Mouse (Mus musculus) lung, adult 18-20 months (tissue): Measurements from ENCODE around the gene Dut.

ENCODE experiments used
- DNase-seq, 2 experiments: peaks; one replicate each; pipeline ENCODE4 v3.0.0; 2022; ENCODE audit warnings: mixed read lengths in 2 of 2

Dut gene

GRCm38 (mm10) chr2:125247108-125247961, at the start of gene Dut:
Gene Dut (plus strand): TSS chr2:125247190.
- DNase-seq: peak; percentile 95 to 96

DNA sequence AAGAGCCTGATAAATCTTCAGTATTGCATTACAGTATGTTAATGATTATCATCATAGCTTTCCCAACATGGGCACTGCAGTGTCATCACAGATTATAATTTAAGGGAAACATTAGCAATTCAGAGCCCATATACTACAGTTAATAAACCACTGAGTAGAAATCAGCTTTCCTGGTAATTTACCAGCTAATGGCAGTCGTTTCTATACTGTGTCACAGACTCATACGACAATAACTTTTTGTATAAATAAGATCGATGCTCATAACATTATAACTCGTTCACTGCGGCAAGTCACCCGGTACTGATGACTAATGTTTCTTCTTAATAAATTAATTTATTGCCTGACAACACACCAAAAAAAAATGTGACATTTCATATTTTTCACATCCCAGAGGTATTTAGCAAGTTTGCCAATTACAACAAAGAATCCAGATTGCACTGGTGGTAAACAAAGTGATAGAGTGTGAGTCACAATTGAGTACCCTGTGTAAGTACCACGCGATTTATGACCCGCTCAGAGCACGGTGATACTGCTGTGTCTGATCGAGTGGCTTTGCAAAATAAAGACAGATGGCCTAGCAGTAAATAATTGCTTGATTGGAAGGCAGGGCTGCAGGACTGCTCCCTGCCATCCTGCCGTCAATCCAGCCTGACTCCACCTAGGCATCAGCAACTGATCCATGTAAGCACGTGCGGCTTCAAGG, 37.9 kb upstream of the Dut start:
- no peak for DNase-seq

DNA sequence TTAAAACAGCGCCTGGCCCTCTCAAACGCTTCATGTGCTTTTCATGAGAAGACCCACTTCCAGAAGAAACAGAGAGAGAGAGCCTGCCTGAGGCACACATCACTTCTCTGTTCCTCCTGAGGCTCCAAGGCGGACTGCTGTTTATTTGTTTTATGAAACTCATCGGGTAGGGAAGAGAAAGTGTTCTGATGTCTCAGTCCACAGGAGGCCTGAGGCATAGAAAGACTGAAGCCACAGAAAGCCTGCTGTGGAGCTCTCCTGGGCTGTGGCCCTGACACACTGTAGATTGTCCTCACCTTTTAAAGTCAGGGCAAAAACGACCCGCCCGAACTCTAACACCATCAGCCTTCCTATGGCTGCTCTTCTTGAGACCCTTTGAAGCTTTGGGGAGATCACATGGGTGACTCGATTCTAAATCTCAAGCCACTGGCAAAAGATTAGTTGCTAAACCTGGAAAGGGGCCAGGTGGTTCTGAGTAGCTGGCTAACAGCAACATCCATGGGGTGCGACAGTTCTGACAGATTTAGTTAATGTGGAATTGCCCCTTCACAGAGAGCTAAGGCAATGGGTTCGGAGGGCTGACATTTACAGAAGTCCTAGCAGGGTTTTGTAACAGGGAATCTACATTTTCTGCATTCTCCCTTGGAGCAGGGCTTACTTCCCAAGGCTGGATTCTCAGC, 35.0 kb upstream of the Dut start:
- no peak for DNase-seq

DNA sequence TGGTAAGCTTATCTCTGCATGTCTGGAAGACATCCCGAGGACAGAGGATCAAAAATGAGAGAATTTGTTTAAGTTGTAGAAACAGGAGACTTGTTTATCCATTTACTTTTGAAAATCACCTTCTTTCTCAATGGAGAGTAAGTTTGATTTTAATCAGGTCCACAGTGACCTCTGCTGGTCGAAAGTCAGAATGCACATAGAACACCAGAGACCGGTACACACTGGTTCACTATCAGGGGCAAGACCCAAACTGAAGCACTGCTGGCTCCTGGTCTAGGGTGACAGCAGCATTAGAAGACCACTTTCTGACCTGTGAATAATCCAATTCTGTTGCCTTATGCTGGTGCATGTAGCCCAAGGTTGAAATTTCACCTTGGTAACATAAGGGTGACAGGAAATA, 32.4 kb upstream of the Dut start:
- peak; percentile 23 to 49 for DNase-seq

GRCm38 (mm10) chr2:125217286-125217685, 29.7 kb upstream of the Dut start:
- DNase-seq: no peak

- no peak for DNase-seq
Observed at GRCm38 (mm10) chr2:125218566-125218965, 28.4 kb upstream of the Dut start.

GRCm38 (mm10) chr2:125219268-125219667, 27.7 kb upstream of the Dut start:
- no peak for DNase-seq

DNA sequence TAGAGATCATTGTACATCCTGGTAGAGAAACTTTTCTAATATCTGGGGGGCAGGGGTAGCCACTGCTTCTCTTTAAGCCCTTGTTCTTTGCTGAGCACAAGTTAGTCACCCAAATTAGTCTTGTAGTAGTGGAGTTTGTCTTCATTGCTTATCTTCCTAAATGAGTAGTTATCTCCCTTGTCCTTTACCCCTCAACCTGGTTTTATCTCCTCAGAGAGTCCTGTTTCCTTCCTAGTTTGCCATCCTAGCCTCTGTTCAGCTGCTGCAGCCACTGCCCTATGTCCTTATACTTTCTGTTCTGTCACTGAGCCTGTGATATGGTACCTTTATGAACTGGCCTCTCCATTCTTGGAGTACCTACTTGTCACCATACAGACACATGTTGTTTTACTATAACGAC, 25.3 kb upstream of the Dut start:
- no peak for DNase-seq

DNA sequence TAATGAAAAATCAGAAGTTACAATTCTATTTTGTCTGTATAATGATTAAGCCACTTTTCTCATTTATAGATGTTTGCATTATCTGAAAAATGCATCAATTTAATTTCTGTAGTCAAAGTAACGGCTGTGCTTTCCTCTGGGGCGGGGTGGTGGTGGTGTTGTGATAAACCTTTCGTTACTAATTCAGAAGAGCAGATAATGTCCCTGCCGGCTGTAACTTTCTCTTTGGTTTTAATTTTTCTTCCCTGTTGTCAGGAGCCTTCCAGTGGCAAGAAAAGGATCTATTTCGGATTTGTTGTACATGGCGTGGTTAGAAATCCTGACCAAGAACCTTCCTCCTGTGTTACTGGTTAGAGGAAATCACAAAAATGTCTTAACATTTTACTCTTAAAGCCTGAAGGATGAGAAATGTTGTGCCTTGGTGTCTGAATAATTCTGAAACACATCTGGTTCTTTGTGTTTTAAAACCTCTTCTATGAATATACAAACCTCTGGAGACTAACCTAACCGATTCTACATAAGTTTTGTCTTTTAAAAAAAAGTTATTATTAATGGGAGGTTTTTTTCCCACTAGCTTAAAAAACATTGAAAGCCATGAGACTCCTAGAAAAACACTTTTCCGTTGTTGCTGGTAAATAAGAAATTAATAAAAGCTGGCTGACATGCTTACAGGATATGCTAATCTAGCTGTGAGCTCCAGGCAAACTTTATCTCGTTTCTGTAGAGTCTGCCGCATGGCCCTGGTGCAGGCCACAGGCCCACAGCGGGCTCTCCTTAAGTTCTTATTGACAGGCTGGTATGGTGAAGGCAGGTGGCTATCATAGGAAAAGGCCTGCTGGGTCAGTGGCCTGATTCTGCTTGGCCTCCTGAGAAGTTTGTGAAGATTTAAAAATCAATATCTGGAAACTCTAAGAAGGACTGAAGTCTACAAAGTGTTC, 18.2 kb upstream of the Dut start:
- no peak for DNase-seq

GRCm38 (mm10) chr2:125232183-125232582, 14.8 kb upstream of the Dut start:
- no peak for DNase-seq

DNA sequence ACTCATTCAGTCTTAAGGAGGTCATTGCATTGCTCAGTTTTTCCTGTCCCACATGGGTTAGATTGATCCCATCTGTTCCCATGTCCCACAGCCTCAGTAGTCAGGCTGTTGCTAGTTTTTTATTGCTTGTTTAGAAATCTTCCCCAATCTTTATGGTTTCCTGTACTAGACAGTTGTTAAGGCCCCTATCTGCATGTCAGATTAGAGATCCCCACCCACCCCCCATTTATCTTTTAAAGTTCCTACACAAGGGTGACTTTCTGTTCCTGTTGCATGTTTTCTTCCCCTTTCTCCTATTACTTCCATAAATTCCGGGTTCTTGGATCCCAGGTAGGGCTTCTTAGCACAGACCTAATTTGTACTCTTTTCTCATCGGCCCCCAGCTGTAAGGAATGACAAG, 13.5 kb upstream of the Dut start:
- no peak for DNase-seq

DNA sequence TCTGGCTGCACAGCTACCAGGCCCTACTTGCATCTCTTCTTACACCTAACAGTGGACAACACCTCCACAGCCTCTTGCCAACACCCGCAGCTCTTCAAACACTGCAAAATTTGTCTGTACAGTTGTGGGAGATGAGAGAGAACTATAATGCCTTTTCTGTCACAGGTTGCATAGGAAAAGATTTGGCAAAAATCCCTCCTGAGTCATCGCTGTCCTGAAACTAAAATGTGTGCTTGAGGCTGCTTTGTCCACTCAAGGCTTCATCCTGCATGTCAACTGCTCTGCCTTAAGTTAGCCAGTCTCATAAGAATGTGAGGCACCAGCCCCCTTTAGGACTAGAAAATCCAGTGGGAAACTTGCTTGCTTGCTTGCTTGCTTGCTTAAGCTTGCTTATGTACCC, 12.9 kb upstream of the Dut start:
- DNase-seq: no peak

- no peak for DNase-seq
Observed at GRCm38 (mm10) chr2:125245545-125246285, 1.3 kb upstream of the Dut start.

GRCm38 (mm10) chr2:125246669-125247068, 321 bp upstream of the Dut start:
- no peak for DNase-seq

DNA sequence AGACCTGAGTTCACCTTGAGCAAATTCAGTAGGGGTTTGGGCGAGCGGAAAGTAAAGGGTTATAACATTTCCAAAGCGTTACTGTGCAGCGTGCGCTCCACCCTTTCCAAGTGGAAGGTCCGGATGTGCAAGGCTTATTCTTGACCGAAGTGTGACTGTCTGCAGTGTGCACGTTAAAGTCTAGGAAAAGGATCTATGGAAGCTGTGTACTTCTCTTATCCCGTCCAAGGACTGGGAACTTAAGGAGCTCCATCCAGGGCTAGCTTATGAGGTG, 909 bp downstream of the Dut start:
- DNase-seq: no peak

DNA sequence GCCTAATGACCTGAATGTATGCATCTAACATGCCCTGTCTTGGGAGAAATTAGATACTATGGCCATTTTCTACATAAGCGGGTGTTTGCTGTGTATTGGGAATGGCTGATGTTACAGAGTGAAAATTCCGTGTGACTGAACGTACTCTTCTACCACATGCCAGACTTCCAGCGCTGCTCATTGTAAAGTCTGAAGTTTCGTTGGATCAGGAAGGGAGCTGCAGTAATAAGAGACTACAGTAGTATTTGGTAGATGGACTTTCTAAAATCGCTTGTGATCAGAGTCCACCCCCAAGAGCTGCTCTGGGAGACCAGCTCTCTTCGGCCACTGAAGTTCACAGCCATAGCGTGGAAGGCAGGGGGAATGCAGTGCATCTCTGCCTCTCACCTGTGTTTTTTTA, 1.3 kb downstream of the Dut start:
- no peak for DNase-seq

- no peak for DNase-seq
Observed at GRCm38 (mm10) chr2:125249339-125249738, 2.3 kb downstream of the Dut start.

GRCm38 (mm10) chr2:125249874-125250273, 2.9 kb downstream of the Dut start:
- no peak for DNase-seq

DNA sequence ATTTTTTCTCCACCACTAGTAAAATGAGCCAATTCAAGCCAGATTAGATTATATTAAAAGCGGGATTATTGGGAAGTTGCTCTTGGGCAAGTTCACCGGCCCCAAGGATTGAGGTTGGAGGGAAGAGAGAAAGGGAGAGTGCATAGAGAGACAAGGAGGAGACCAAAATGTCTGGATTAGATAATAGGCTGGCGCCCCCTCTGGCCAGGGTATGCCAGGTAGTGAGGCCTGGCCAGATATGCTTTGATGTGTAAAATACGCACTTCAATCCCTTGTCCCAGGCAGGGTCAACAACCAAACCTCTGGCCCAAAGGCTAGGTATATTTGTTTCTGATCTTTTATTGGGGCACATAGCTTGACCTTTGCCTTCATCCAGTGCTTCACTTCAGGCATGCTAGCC, 4.8 kb downstream of the Dut start:
- no peak for DNase-seq

GRCm38 (mm10) chr2:125252275-125252674, 5.3 kb downstream of the Dut start:
- peak; percentile 26 to 48 for DNase-seq

DNA sequence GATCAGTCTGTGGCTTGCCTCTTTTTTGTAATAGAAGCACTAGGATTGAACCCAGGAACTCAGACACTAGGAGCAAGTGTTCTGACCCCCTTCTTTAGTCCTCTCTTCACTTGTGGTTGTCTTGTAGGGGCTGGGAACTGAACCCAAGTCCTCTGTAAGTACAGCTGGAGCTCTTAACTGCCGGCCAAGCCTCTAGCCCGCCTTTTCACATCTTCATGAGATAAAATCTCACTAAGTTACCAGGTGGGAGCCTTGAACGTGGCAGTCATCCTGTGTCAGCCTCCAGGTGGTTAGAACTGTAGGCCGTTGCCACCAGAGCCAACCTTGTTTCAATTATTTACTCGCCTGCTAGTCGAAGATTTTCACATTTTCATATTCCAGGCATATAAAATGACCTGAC, 6.7 kb downstream of the Dut start:
- no peak for DNase-seq

- DNase-seq: no peak
Observed at GRCm38 (mm10) chr2:125254630-125255029, 7.6 kb downstream of the Dut start.
